Mouse (Mus musculus): ENCODE data around the gene Gjc1. TPM values are rescaled to one million over a fixed set of nuclear protein-coding genes. Genes with fewer than 3 reads are reported as not detected.

Gene Gjc1
- total RNA-seq, 1 experiment from 2014 or later = not detected

GRCm38 (mm10) chr11:102753591-102754324 lies 65.7 kb downstream of the Gjc1 start:
- peak; percentile 36 for ATAC-seq (replicated peaks; ENCODE audit: low read depth, poor library complexity, severe bottlenecking)

GRCm38 (mm10) chr11:102752896-102753590 lies 66.5 kb downstream of the Gjc1 start:
- ATAC-seq (replicated peaks; ENCODE audit: low read depth, poor library complexity, severe bottlenecking) = peak; percentile 48

GRCm38 (mm10) chr11:102749712-102750111 lies 69.8 kb downstream of the Gjc1 start:
- ATAC-seq (replicated peaks; ENCODE audit: low read depth, poor library complexity, severe bottlenecking) = no peak

Other genes starting within 250 kb of the Gjc1 start
- gene Gm11627, start 240.2 kb downstream of the Gjc1 start, total RNA-seq (2017) = not detected in 2 replicates
- gene Fzd2, start 215.3 kb downstream of the Gjc1 start, total RNA-seq (2017) = not detected in 2 replicates
- gene Meioc, start 156.0 kb downstream of the Gjc1 start, total RNA-seq (2017) = not detected in 2 replicates
- 41.4 and 43.8 TPM in 2 replicates for gene Ccdc43, start 121.9 kb downstream of the Gjc1 start, total RNA-seq (2017)
- 0.46 and 1.1 TPM in 2 replicates for gene Adam11, start 58.3 kb downstream of the Gjc1 start, total RNA-seq (2017)
- gene Higd1b, start 16.1 kb upstream of the Gjc1 start, total RNA-seq (2017) = not detected in 2 replicates
- 143 and 191 TPM in 2 replicates for gene Eftud2, start 61.3 kb upstream of the Gjc1 start, total RNA-seq (2017)
- gene Ccdc103, start 61.5 kb upstream of the Gjc1 start, total RNA-seq (2017) = not detected in 2 replicates
- not detected in 2 replicates for gene Fam187a, start 65.5 kb upstream of the Gjc1 start, total RNA-seq (2017)
- 0.37 TPM in 1 of 2 replicates, not detected in the other for gene Gfap, start 81.2 kb upstream of the Gjc1 start, total RNA-seq (2017)
- gene Kif18b, start 105.4 kb upstream of the Gjc1 start, total RNA-seq (2017) = 16.2 and 17.3 TPM in 2 replicates
- not detected in 2 replicates for gene C1ql1, start 127.0 kb upstream of the Gjc1 start, total RNA-seq (2017)
- gene Nmt1, start 208.5 kb upstream of the Gjc1 start, total RNA-seq (2017) = 32.2 and 37.7 TPM in 2 replicates
- 13.2 and 18.7 TPM in 2 replicates for gene Dcakd, start 208.6 kb upstream of the Gjc1 start, total RNA-seq (2017)